Mouse (Mus musculus) cortical plate, adult 2 months (tissue): ENCODE measurements around the gene Tyrobp. TPM values are rescaled to one million over a fixed set of nuclear protein-coding genes. Genes with fewer than 3 reads are reported as not detected.

Experiments used
- H3K27ac ChIP-seq: fragments of 200-500 bp; 2 replicates; pipeline ENCODE4 v1.5.1; 2012; ENCODE audit warnings: low read length, control low read depth, inconsistent platforms; ENCODE audit not compliant: insufficient read depth
- H3K4me1 ChIP-seq: fragments of 200-500 bp; 2 replicates; pipeline ENCODE4 v1.6.1; 2011; ENCODE audit warnings: low read length; ENCODE audit not compliant: control insufficient read depth, insufficient read depth
- H3K4me3 ChIP-seq: fragments of 200-500 bp; 2 replicates; pipeline ENCODE4 v1.5.1; 2011; ENCODE audit warnings: mild to moderate bottlenecking, low read length, control low read depth; ENCODE audit not compliant: insufficient read depth
- CTCF ChIP-seq: fragments of 200-500 bp; IDR thresholded peaks from 2 replicates; pipeline ENCODE4 v1.5.1; 2011; ENCODE audit warnings: mild to moderate bottlenecking, control low read depth, low read length; ENCODE audit not compliant: insufficient read depth; ENCODE audit errors: extremely low read depth
- POLR2A ChIP-seq: fragments of 200-500 bp; IDR thresholded peaks from 2 replicates; pipeline ENCODE4 v1.6.1; 2011; ENCODE audit warnings: mild to moderate bottlenecking, low read length, control low read depth; ENCODE audit not compliant: insufficient read depth; ENCODE audit errors: extremely low read depth
- polyA plus RNA-seq: library from polyadenylated mRNA; depleted of rRNA; stranded (reverse); fragments of >200 nt; gene quantifications from 2 replicates; pipeline ENCODE4 v1.2.3, GENCODE M21; 2012; rRNA removed

The Tyrobp gene
- polyA plus RNA-seq, 1 experiment: 78.9 TPM

DNA sequence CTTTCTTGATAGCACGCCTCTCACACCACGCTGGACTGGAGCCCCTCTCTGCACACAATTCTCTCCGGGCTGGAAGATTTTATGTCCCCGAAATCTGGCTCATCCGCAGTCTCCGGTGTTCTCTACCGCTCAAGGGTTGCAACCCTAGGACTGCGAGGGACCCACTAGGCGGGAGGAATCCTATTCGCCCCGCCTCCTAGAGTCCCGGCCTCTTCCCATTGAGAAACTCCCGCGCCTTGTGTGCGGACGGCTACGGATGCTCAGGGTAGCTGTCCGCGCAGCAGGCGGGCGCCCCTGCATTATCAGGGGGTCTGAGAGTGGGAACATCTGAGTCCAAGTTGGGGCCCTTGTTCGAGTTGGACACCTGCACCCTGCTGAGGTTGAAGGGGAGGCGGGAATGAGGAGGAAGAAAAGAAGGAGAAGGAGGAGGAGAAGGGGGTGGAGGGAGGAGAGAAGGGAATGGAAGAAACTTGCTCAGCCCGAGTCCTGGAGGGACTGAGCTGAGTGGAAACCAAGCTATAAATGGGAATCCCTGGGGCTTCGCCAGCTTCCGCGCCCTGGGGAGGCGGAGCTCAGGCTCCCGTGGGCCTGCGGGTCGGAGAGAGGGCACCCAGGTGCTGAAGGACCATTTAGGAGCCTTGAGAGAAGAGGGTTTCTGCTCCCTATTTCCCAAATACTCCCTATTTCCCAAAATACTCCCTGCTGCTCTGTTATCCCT lies 43.5 kb downstream of the Tyrobp start:
- Histone ChIP-seq H3K27ac (no peak overlapping the region), H3K4me3 (peak overlapping the region; percentile 16), H3K4me1 (no peaks in the 10 kb centered on the region)
- TF ChIP-seq CTCF (no peak), POLR2A (no peak)

DNA sequence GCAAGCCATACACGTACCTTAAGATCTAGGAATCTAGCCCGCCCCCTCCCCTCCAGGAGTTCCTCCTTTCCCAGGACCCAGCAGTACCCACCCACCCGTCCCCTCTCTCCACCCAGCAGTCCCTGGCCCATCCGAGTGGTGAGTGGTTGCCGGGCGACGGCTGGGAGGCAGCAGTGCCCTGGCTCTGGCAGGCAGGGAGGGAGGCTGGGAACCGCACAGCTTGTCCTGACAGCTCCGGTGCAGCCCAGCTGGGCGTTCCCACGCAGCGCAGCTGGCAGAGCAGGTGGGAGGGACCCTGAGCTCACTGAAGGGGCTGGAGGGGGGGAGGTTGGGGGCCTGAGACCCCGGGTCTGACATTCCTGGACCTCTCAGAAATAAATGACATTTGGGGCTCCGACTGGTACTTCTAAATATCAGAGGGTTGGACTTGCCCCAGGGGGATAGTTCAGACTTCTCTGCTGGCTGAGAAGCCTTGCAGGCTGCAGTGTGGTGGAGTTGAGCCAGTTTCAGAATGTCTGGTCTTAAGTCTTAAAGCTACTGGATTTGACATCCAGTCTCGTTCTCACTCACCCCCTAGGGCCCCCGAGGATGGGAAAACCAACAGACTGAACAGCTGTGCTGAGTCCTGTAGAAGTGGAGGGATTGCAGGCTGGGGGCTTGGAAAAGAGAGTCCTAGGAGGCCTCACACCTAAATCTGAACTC lies 44.2 kb downstream of the Tyrobp start, which contains the start of the genes Kirrel2 and Nphs1:
TSS of gene Kirrel2 (minus strand) at position 62 of the 702 bp plus-strand sequence.
TSS of gene Nphs1 (plus strand) at position 687 of the 702 bp plus-strand sequence.
- Histone ChIP-seq H3K4me1 (no peaks in the 10 kb centered on the region), H3K4me3 (peak within 1 kb of the TSS; percentile 16), H3K27ac (no peak within 1 kb of the TSS)
- TF ChIP-seq CTCF: no peak

DNA sequence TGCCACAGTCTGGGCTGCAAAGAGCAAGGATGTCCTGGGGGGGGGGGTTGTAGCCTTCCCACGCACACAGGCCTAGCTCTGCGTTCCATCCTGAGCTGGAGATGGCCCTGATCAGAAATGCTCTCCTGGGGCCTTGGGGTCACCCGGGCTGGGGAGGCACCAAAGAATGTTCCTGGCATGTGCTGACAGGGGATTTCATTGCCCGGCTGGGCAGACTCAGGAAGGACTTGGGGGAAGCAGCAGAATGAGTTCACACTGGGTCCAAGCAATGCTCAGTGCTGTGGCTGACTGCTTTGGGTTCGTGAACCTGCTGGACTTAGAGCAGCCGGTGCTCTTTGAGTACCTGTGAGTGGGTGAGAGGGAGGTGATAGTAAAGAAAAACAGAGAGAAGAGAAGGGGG lies 45.9 kb downstream of the Tyrobp start:
- TF ChIP-seq POLR2A: no peak
- TF ChIP-seq CTCF: no peak
- no peak overlapping the region for H3K4me3 ChIP-seq
- no peaks in the 10 kb centered on the region for H3K4me1 ChIP-seq
- H3K27ac ChIP-seq: no peak overlapping the region

DNA sequence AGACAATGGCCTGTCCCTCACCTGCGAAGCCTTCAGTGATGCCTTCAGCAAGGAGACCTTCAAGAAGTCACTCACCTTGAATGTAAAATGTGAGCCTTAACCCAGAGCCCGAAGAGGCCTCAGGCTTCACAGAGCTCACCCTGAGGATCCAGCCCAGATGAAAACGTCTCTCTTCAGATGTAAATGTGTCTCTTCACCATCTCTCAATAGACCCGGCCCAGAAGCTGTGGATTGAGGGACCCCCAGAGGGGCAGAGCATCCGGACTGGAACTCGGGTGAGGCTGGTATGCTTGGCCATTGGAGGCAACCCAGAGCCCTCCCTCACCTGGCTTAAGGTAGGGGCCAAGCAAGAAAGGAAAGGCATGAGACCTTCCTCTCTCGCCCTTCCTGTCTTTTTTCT lies 50.0 kb downstream of the Tyrobp start:
- no peak overlapping the region for H3K27ac ChIP-seq
- H3K4me3 ChIP-seq: no peak overlapping the region
- no peak for TF ChIP-seq POLR2A
- TF ChIP-seq CTCF: no peak
- H3K4me1 ChIP-seq: no peaks in the 10 kb centered on the region

DNA sequence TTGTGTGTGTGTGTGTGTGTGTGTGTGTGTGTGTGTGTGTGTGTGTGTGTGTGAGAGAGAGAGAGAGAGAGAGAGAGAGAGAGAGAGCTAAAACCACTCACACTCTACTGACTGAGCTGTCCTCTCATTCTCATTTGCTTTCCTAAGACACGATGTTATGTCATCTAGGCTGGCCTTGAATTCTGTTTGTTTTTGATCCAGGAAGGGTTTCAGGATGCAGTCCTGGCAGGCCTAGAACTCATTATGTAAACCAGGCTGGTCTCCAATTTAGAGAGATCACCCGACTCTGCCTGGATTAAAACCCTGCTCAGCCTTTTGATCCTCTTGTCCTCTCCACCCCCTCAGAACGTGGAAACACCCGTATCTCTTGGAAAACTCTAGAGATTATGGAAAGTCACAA lies 50.4 kb downstream of the Tyrobp start:
- no peak for TF ChIP-seq CTCF
- TF ChIP-seq POLR2A: no peak

DNA sequence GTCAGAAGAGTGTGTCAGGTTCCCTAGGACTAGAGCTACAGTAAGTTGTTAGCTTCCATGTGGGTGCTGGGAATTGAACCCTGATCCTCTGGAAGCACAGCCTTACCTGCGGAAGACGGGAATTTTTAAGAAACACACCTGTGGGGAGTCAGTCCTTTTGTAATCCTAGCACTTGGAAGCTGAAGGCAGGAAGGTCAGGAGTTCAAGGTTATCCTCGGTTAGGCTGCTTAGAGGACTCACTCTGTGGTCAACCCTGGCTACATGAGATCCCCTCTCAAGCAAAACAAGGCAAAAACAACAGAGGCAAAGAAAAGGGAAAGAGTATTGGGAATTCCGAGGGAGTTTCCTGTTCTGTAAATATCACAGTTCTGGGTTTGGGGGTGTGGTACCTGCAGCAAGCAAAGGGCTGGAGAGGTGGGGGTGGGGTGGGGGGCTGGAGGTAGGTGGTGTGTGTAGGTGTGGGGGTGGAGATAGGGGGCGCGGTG lies 51.3 kb downstream of the Tyrobp start:
- no peak for TF ChIP-seq CTCF
- TF ChIP-seq POLR2A: no peak
- H3K4me1 ChIP-seq: no peaks in the 10 kb centered on the region
- H3K4me3 ChIP-seq: no peak overlapping the region
- H3K27ac ChIP-seq: no peak overlapping the region

More for the DNA sequence above, 50.4 kb downstream of the Tyrobp start:
- Histone ChIP-seq H3K4me1 (no peaks in the 10 kb centered on the region), H3K27ac (no peak overlapping the region), H3K4me3 (no peak overlapping the region)

Other genes with a start within 250 kb of the Tyrobp start
- gene Zfp146, start 244.0 kb upstream of the Tyrobp start, polyA plus RNA-seq: 33.5 and 35.2 TPM in 2 replicates
- 7.4 TPM in 2 replicates for gene Cox7a1, start 229.6 kb upstream of the Tyrobp start, polyA plus RNA-seq
- 254 and 279 TPM in 2 replicates for gene Capns1, start 214.9 kb upstream of the Tyrobp start, polyA plus RNA-seq
- gene Polr2i, start 181.8 kb upstream of the Tyrobp start, polyA plus RNA-seq: 152 and 157 TPM in 2 replicates
- 136 and 139 TPM in 2 replicates for gene Tbcb, start 181.5 kb upstream of the Tyrobp start, polyA plus RNA-seq
- 0.15 TPM in 1 of 2 replicates, not detected in the other for gene Ovol3, start 178.0 kb upstream of the Tyrobp start, polyA plus RNA-seq
- 0.19 and 0.38 TPM in 2 replicates for gene Thap8, start 133.7 kb upstream of the Tyrobp start, polyA plus RNA-seq
- 3.2 and 4.1 TPM in 2 replicates for gene Wdr62, start 133.3 kb upstream of the Tyrobp start, polyA plus RNA-seq
- 439 and 458 TPM in 2 replicates for gene Clip3, start 122.0 kb upstream of the Tyrobp start, polyA plus RNA-seq
- 135 and 141 TPM in 2 replicates for gene Alkbh6, start 105.0 kb upstream of the Tyrobp start, polyA plus RNA-seq
- 23.6 and 24.7 TPM in 2 replicates for gene Syne4, start 99.0 kb upstream of the Tyrobp start, polyA plus RNA-seq
- gene E130208F15Rik, start 92.0 kb upstream of the Tyrobp start, polyA plus RNA-seq: 0.35 and 0.44 TPM in 2 replicates
- gene Sdhaf1, start 89.9 kb upstream of the Tyrobp start, polyA plus RNA-seq: 16.9 and 17.4 TPM in 2 replicates
- 20.8 and 21.3 TPM in 2 replicates for gene Lrfn3, start 51.0 kb upstream of the Tyrobp start, polyA plus RNA-seq
- 1.1 and 1.7 TPM in 2 replicates for gene Hcst, start 6.1 kb downstream of the Tyrobp start, polyA plus RNA-seq
- gene Nfkbid, start 8.0 kb downstream of the Tyrobp start, polyA plus RNA-seq: 4.4 and 5.7 TPM in 2 replicates
- 1,095 and 1,125 TPM in 2 replicates for gene Aplp1, start 31.8 kb downstream of the Tyrobp start, polyA plus RNA-seq
- gene Kirrel2, start 43.9 kb downstream of the Tyrobp start, polyA plus RNA-seq: 7.8 and 8.3 TPM in 2 replicates
- gene Nphs1, start 44.6 kb downstream of the Tyrobp start, polyA plus RNA-seq: 1.4 and 1.7 TPM in 2 replicates
- gene Prodh2, start 79.9 kb downstream of the Tyrobp start, polyA plus RNA-seq: not detected in 2 replicates
- 174 and 184 TPM in 2 replicates for gene Arhgap33, start 121.3 kb downstream of the Tyrobp start, polyA plus RNA-seq
- 11.0 and 11.3 TPM in 2 replicates for gene Hspb6, start 138.4 kb downstream of the Tyrobp start, polyA plus RNA-seq
- 4.7 and 6.2 TPM in 2 replicates for gene Proser3, start 138.5 kb downstream of the Tyrobp start, polyA plus RNA-seq
- 71.9 and 72.7 TPM in 2 replicates for gene Lin37, start 146.1 kb downstream of the Tyrobp start, polyA plus RNA-seq
- 90.9 and 97.0 TPM in 2 replicates for gene U2af1l4, start 149.5 kb downstream of the Tyrobp start, polyA plus RNA-seq
- 4.7 and 5.5 TPM in 2 replicates for gene Gm49396, start 149.6 kb downstream of the Tyrobp start, polyA plus RNA-seq
- gene Psenen, start 149.9 kb downstream of the Tyrobp start, polyA plus RNA-seq: 127 and 133 TPM in 2 replicates
- 3.4 and 4.4 TPM in 2 replicates for gene Igflr1, start 151.7 kb downstream of the Tyrobp start, polyA plus RNA-seq
- gene Kmt2b, start 175.0 kb downstream of the Tyrobp start, polyA plus RNA-seq: 40.0 and 45.3 TPM in 2 replicates
- 0.08 TPM in 1 of 2 replicates, not detected in the other for gene Zbtb32, start 185.1 kb downstream of the Tyrobp start, polyA plus RNA-seq
- 2.0 and 2.1 TPM in 2 replicates for gene Upk1a, start 199.1 kb downstream of the Tyrobp start, polyA plus RNA-seq
- gene Cox6b1, start 212.4 kb downstream of the Tyrobp start, polyA plus RNA-seq: 1,068 and 1,150 TPM in 2 replicates
- not detected in 2 replicates for gene Etv2, start 222.1 kb downstream of the Tyrobp start, polyA plus RNA-seq
- gene Rbm42, start 236.6 kb downstream of the Tyrobp start, polyA plus RNA-seq: 59.7 and 60.1 TPM in 2 replicates